11 mouse cellular contexts compared by ENCODE assay signal in genomic region chr2:102116521-102117401, GRCm38 (mm10).
A peak's percentile ranks its signal among the peaks of the same experiment; 100 is the strongest.
DNase-seq lines count a peak whose midpoint lies in the region; ATAC-seq and TF ChIP-seq lines count a peak whose summit lies in the region.
"Had no signal": no experiment of that assay in that cellular context is flagged by ENCODE, and none has a peak within 500 bp of the region (broad histone marks: within the 10 kb centered on the region; RNA-seq: fewer than 3 reads in every experiment).

No protein-coding gene starts in this region.

- peaks cover 45% of the 10 kb centered on the region for H3K4me1 ChIP-seq in kidney, embryonic 16.5 days (ENCODE audit: insufficient read depth, low read length)
- H3K4me1 ChIP-seq in MEL (ENCODE audit: control insufficient read depth in 1 of 2, insufficient read depth in 2 of 2, low read length in 2 of 2) = no peaks in the 10 kb centered on the region
- peaks cover 81% of the 10 kb centered on the region for H3K4me1 ChIP-seq in embryonic facial prominence, embryonic 15.5 days
- peaks cover 28% of the 10 kb centered on the region for H3K4me1 ChIP-seq in midbrain, embryonic 15.5 days

- H3K27me3 ChIP-seq in kidney, embryonic 16.5 days (ENCODE audit: insufficient read depth, low read length) = no peaks in the 10 kb centered on the region
- H3K27me3 ChIP-seq in MEL (ENCODE audit: control insufficient read depth in 1 of 2, insufficient read depth in 2 of 2, low read length in 2 of 2) = no peaks in the 10 kb centered on the region
- no peaks in the 10 kb centered on the region for H3K27me3 ChIP-seq in embryonic facial prominence, embryonic 15.5 days
- no peaks in the 10 kb centered on the region for H3K27me3 ChIP-seq in midbrain, embryonic 15.5 days (replicated peaks)
- H3K27me3 ChIP-seq: heart, embryonic 15.5 days; liver, embryonic 13.5 days; Patski had no signal

- no peaks in the 10 kb centered on the region for H3K9me3 ChIP-seq in kidney, embryonic 16.5 days (ENCODE audit: low read length)
- no peaks in the 10 kb centered on the region for H3K9me3 ChIP-seq in MEL (replicated peaks; ENCODE audit: insufficient read depth, low read length)
- no peaks in the 10 kb centered on the region for H3K9me3 ChIP-seq in embryonic facial prominence, embryonic 15.5 days (replicated peaks)
- no peaks in the 10 kb centered on the region for H3K9me3 ChIP-seq in midbrain, embryonic 15.5 days
- H3K9me3 ChIP-seq: heart, embryonic 15.5 days; liver, embryonic 13.5 days had no signal

- H3K36me3 ChIP-seq in kidney, embryonic 16.5 days (ENCODE audit: insufficient read depth, low read length) = 0 out of 2 replicates have a peak, but pooled peaks cover 5% of the 10 kb centered on the region
- H3K36me3 ChIP-seq in MEL (ENCODE audit: control insufficient read depth in 1 of 2, insufficient read depth in 2 of 2, low read length in 2 of 2) = no peaks in the 10 kb centered on the region
- H3K36me3 ChIP-seq in embryonic facial prominence, embryonic 15.5 days = 0 out of 2 replicates have a peak, but pooled peaks cover 2% of the 10 kb centered on the region
- H3K36me3 ChIP-seq in midbrain, embryonic 15.5 days (replicated peaks) = no peaks in the 10 kb centered on the region
- H3K36me3 ChIP-seq: heart, embryonic 15.5 days; liver, embryonic 13.5 days had no signal

- 0 out of 2 replicates have a peak overlapping the region, but pooled peaks have one; percentile 2 for H3K27ac ChIP-seq in kidney, embryonic 16.5 days (ENCODE audit: low read length)
- H3K27ac ChIP-seq in MEL (ENCODE audit: control insufficient read depth, low read depth, low read length) = no peak overlapping the region
- H3K27ac ChIP-seq in embryonic facial prominence, embryonic 15.5 days (replicated peaks) = peak overlapping the region; percentile 41
- H3K27ac ChIP-seq in midbrain, embryonic 15.5 days = no peak overlapping the region
- H3K27ac ChIP-seq: liver, embryonic 13.5 days had no signal

- ATAC-seq in kidney, embryonic 16.5 days (ENCODE audit: low FRiP score, low TSS enrichment) = peak; percentile 24; the same call in 1 of the 2 replicates
- ATAC-seq in embryonic facial prominence, embryonic 15.5 days (ENCODE audit: insufficient number of reproducible peaks, low FRiP score, low TSS enrichment, low read depth) = peak; percentile 22; the same call in 1 of the 2 replicates
- ATAC-seq in midbrain, embryonic 15.5 days (replicated peaks) = 0 out of 2 replicates have a peak, but pooled peaks have one; percentile 11
- ATAC-seq: Patski had no signal

- H3K79me2 ChIP-seq in MEL (ENCODE audit: control insufficient read depth, insufficient read depth, low read length, poor library complexity) = no peaks in the 10 kb centered on the region; the same call in 1 of the 2 replicates

- no peak overlapping the region for H3K4me2 ChIP-seq in kidney, embryonic 16.5 days (replicated peaks; ENCODE audit: low read depth, low read length)
- H3K4me2 ChIP-seq in embryonic facial prominence, embryonic 15.5 days (replicated peaks) = no peak overlapping the region
- no peak overlapping the region for H3K4me2 ChIP-seq in midbrain, embryonic 15.5 days
- H3K4me2 ChIP-seq: heart, embryonic 15.5 days; liver, embryonic 13.5 days had no signal

- TF ChIP-seq CTCF in MEL (IDR thresholded peaks at IDR 0.05 in 2 of 3, conservative IDR thresholded peaks at IDR 0.05 in 1 of 3; ENCODE audit: control insufficient read depth in 1 of 3, insufficient read depth in 1 of 3, low read depth in 2 of 3, low read length in 3 of 3, poor library complexity in 1 of 3, severe bottlenecking in 1 of 3) = no peak

- WGBS in kidney, embryonic 16.5 days = 46% methylated on average over 9 of the region's 9 CpGs
- 26% methylated on average over 9 of the region's 9 CpGs for WGBS in embryonic facial prominence, embryonic 15.5 days
- 43% methylated on average over 9 of the region's 9 CpGs for WGBS in midbrain, embryonic 15.5 days

- no peak for TF ChIP-seq RAD21 in MEL (IDR thresholded peaks at IDR 0.05; ENCODE audit: low read depth, low read length)

- H3K4me3 ChIP-seq in kidney, embryonic 16.5 days (ENCODE audit: low read length) = no peak overlapping the region
- no peak overlapping the region for H3K4me3 ChIP-seq in MEL (ENCODE audit: control insufficient read depth in 1 of 2, insufficient read depth in 1 of 2, low read depth in 2 of 2, low read length in 2 of 2)
- no peak overlapping the region for H3K4me3 ChIP-seq in embryonic facial prominence, embryonic 15.5 days (replicated peaks)
- no peak overlapping the region for H3K4me3 ChIP-seq in midbrain, embryonic 15.5 days
- H3K4me3 ChIP-seq: heart, embryonic 15.5 days; liver, embryonic 13.5 days had no signal

- TF ChIP-seq EP300 in MEL (IDR thresholded peaks at IDR 0.05; ENCODE audit: low read depth in 1 of 2, low read length in 2 of 2) = no peak

- H3K9ac ChIP-seq in kidney, embryonic 16.5 days (replicated peaks; ENCODE audit: low read length) = no peak overlapping the region
- no peak overlapping the region for H3K9ac ChIP-seq in MEL (ENCODE audit: control insufficient read depth, low read depth, low read length, poor library complexity, severe bottlenecking)
- no peak overlapping the region for H3K9ac ChIP-seq in embryonic facial prominence, embryonic 15.5 days
- no peak overlapping the region for H3K9ac ChIP-seq in midbrain, embryonic 15.5 days
- H3K9ac ChIP-seq: heart, embryonic 15.5 days; liver, embryonic 13.5 days had no signal

- DNase-seq in kidney, adult 11 months = no peak
- peak; percentile 16 for DNase-seq in MEL (ENCODE audit: low read depth, low spot score)
- no peak for DNase-seq in cerebellum, postnatal 10 days
- no peak for DNase-seq in T-cell, adult 2 months (ENCODE audit: low spot score)
- DNase-seq: embryo, embryonic 11 days; liver, embryonic 13.5 days had no signal

- no peak for TF ChIP-seq POLR2A in MEL (IDR thresholded peaks at IDR 0.05; ENCODE audit: control insufficient read depth in 1 of 2, insufficient read depth in 1 of 2, low read depth in 1 of 2, low read length in 2 of 2, poor library complexity in 1 of 2)

TF ChIP-seq in MEL, 35 proteins besides CTCF, POLR2A, EP300 and RAD21:
- TF ChIP-seq CHD2 (IDR thresholded peaks at IDR 0.05; ENCODE audit: low read length) (no peak), TBP (IDR thresholded peaks at IDR 0.05; ENCODE audit: low read depth, low read length) (no peak), MAX (IDR thresholded peaks at IDR 0.05; ENCODE audit: low read length) (no peak), TCF12 (IDR thresholded peaks at IDR 0.05; ENCODE audit: low read depth, low read length) (no peak), TAL1 (IDR thresholded peaks at IDR 0.05; ENCODE audit: low read length) (no peak), GABPA (IDR thresholded peaks at IDR 0.05; ENCODE audit: low read depth, low read length) (no peak), KAT2A (conservative IDR thresholded peaks at IDR 0.05; ENCODE audit: low read depth, low read length) (no peak), HCFC1 (IDR thresholded peaks at IDR 0.05; ENCODE audit: low read depth, low read length) (no peak), ELF1 (IDR thresholded peaks at IDR 0.05; ENCODE audit: low read depth, low read length) (no peak), USF2 (IDR thresholded peaks at IDR 0.05; ENCODE audit: borderline replicate concordance in 1 of 2, insufficient read depth in 1 of 2, low read depth in 1 of 2, low read length in 2 of 2) (no peak), MYB (IDR thresholded peaks at IDR 0.05; ENCODE audit: low read depth, low read length) (no peak), NELFE (IDR thresholded peaks at IDR 0.05; ENCODE audit: low read depth, low read length) (no peak), USF1 (IDR thresholded peaks at IDR 0.05; ENCODE audit: low read depth, low read length) (no peak), E2F4 (IDR thresholded peaks at IDR 0.05; ENCODE audit: borderline replicate concordance, low read depth, low read length) (no peak)

Comparison
In these comparisons a context has a peak if more than half of its experiments do, and no peak if none do; other contexts are left out.
1. H3K27ac ChIP-seq: peak in kidney, embryonic 16.5 days (single experiment) and embryonic facial prominence, embryonic 15.5 days (single experiment); none in MEL (single experiment) and midbrain, embryonic 15.5 days (single experiment).
2. Peak in every context shown above with its lines, with median percentiles within 50 percentile points of each other: ATAC-seq.